Mouse (Mus musculus) cortical plate, adult 2 months (tissue): ENCODE measurements around the gene Hoxc6. TPM values are rescaled to one million over a fixed set of nuclear protein-coding genes. Genes with fewer than 3 reads are reported as not detected.
A peak's percentile ranks its signal among the peaks of the same experiment; 100 is the strongest.

ENCODE experiments used
- H3K27ac ChIP-seq: fragments of 200-500 bp; 2 replicates; pipeline ENCODE4 v1.5.1; 2012; ENCODE audit warnings: low read length, control low read depth, inconsistent platforms; ENCODE audit not compliant: insufficient read depth
- H3K4me1 ChIP-seq: fragments of 200-500 bp; 2 replicates; pipeline ENCODE4 v1.6.1; 2011; ENCODE audit warnings: low read length; ENCODE audit not compliant: control insufficient read depth, insufficient read depth
- H3K4me3 ChIP-seq: fragments of 200-500 bp; 2 replicates; pipeline ENCODE4 v1.5.1; 2011; ENCODE audit warnings: mild to moderate bottlenecking, low read length, control low read depth; ENCODE audit not compliant: insufficient read depth
- CTCF ChIP-seq: fragments of 200-500 bp; IDR thresholded peaks from 2 replicates; pipeline ENCODE4 v1.5.1; 2011; ENCODE audit warnings: mild to moderate bottlenecking, control low read depth, low read length; ENCODE audit not compliant: insufficient read depth; ENCODE audit errors: extremely low read depth
- POLR2A ChIP-seq: fragments of 200-500 bp; IDR thresholded peaks from 2 replicates; pipeline ENCODE4 v1.6.1; 2011; ENCODE audit warnings: mild to moderate bottlenecking, low read length, control low read depth; ENCODE audit not compliant: insufficient read depth; ENCODE audit errors: extremely low read depth
- polyA plus RNA-seq: library from polyadenylated mRNA; depleted of rRNA; stranded (reverse); fragments of >200 nt; gene quantifications from 2 replicates; pipeline ENCODE4 v1.2.3, GENCODE M21; 2012

Gene Hoxc6
- polyA plus RNA-seq, 1 experiment: not detected

DNA sequence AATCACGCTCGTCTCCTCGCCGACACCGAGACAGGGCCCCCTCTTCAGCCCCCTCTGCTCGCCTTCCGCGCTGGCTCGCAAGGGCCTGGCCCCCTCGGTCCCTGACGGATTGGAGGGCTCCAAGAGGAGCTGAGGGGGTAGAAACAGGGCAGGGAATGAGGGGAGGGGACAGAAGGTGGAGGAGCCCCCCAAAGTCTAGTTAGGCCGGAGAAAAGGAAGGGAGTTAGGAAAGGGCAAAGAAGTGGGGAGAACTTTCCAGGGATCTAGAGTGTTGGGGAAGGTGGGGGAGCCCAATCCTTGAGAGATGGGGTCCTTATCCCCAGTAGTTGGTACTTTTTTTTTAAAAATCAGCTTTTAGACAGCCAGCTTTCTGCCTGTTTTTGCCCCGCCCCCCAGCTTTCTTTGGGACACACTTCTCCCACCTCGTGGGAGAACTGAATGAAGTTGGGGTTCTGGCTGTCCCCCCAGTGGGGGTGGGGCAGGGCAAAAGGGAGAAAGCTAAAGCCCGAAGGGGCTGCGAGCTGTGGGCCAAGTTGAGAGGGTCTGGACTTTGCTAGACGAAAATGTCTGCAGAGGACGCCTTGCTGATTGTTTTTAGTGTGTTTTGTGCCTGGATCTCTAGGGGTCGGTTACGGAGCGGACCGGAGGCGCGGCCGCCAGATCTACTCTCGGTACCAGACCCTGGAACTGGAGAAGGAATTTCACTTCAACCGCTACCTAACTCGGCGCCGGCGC lies 12.2 kb downstream of the Hoxc6 start:
- Histone ChIP-seq H3K4me1 (no peaks in the 10 kb centered on the region), H3K4me3 (no peak overlapping the region), H3K27ac (no peak overlapping the region)
- no peak for TF ChIP-seq POLR2A

- Histone ChIP-seq H3K4me3 (no peak overlapping the region), H3K27ac (no peak overlapping the region), H3K4me1 (no peaks in the 10 kb centered on the region)
- TF ChIP-seq CTCF: no peak
- no peak for TF ChIP-seq POLR2A
These were observed 12.9 kb downstream of the Hoxc6 start for GRCm38 (mm10) chr15:103010847-103011555.

GRCm38 (mm10) chr15:103011928-103012486 lies 13.9 kb downstream of the Hoxc6 start:
- no peak overlapping the region for H3K4me3 ChIP-seq
- no peak overlapping the region for H3K27ac ChIP-seq
- no peak for TF ChIP-seq POLR2A
- TF ChIP-seq CTCF: no peak
- H3K4me1 ChIP-seq: no peaks in the 10 kb centered on the region

- Histone ChIP-seq H3K4me1 (no peaks in the 10 kb centered on the region), H3K27ac (no peak overlapping the region), H3K4me3 (no peak overlapping the region)
- TF ChIP-seq CTCF (peak; percentile 85), POLR2A (no peak)
These were observed 15.4 kb downstream of the Hoxc6 start for GRCm38 (mm10) chr15:103013238-103013984.

- Histone ChIP-seq H3K27ac (no peak overlapping the region), H3K4me1 (no peaks in the 10 kb centered on the region), H3K4me3 (no peak overlapping the region)
- TF ChIP-seq POLR2A: no peak
- TF ChIP-seq CTCF: no peak
These were observed 16.3 kb downstream of the Hoxc6 start for GRCm38 (mm10) chr15:103014166-103015008.

GRCm38 (mm10) chr15:103015009-103015399 lies 16.9 kb downstream of the Hoxc6 start:
- Histone ChIP-seq H3K27ac (no peak overlapping the region), H3K4me3 (no peak overlapping the region), H3K4me1 (no peaks in the 10 kb centered on the region)
- TF ChIP-seq CTCF (no peak), POLR2A (no peak)

- Histone ChIP-seq H3K27ac (no peak overlapping the region), H3K4me3 (no peak overlapping the region), H3K4me1 (no peaks in the 10 kb centered on the region)
- TF ChIP-seq POLR2A (no peak), CTCF (no peak)
These were observed 17.5 kb downstream of the Hoxc6 start for GRCm38 (mm10) chr15:103015406-103016166.

- no peak within 1 kb of the TSS for H3K27ac ChIP-seq
- H3K4me1 ChIP-seq: no peaks in the 10 kb centered on the region
- TF ChIP-seq POLR2A (no peak), CTCF (no peak)
- H3K4me3 ChIP-seq: no peak within 1 kb of the TSS
These were observed 20.6 kb downstream of the Hoxc6 start, which contains the start of gene Hoxc4 for GRCm38 (mm10) chr15:103018636-103019035. Hoxc4 (plus strand) TSS chr15:103018934.
